Mouse (Mus musculus): ENCODE data around the gene Fam174a.

DNA sequence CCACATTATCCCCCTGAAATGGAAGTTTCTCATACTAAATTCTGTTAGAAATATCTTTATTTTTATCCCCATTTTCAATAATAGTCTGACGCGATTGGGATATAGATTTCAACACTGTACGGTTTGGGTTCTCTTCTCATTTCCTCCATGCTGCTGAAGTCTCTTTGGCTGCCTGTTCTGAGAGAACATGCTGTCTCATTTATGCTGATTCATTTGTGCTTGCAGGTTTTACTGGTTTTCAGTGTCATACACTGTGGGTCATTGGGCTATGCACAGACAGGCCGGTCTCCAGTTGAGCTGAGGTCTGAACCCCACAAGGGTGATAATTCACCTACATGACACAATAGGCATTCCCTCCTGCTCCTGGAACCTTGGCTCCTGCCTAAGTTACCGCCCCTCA is 5.1 kb upstream of the Fam174a start:
- TF ChIP-seq POLR2A (IDR thresholded peaks at IDR 0.05; ENCODE audit: low read depth, low read length), result no peak
- no peak for TF ChIP-seq CTCF (IDR thresholded peaks at IDR 0.05; ENCODE audit: extremely low read depth, insufficient read length, insufficient replicate concordance, low read depth, low read length)
